Mouse (Mus musculus) ovary, postnatal 14 days (tissue): ENCODE results near the gene Arhgef12.
"Not testable (repeated sequence)": the region's sequence is repeated elsewhere in the genome, so short reads cannot be mapped to it uniquely, and the experiment has no call there.

Experiments used
- DNase-seq: peaks from one replicate; pipeline ENCODE4 v3.0.0; 2022; ENCODE audit warnings: low spot score

Gene Arhgef12

DNA sequence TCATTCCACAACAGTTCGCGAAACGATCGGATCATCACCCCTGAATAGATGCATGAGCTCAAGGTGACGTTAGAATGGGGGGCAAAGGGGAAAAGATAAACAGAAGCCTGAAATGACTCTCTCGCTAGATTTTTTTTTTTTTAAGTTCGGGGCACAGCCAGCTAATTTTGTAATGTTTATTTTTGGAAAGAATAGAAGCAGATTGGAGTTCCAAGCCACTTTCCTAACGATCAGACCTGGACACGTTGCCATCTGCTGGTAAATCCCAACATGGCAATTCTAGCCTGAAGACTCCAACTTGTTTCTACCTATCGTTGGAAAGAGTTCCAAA, at the start of gene Arhgef12:
Gene Arhgef12, minus strand, starts transcription at position 53 of the 331 bp plus-strand sequence.
- peak; percentile 42 for DNase-seq

DNA sequence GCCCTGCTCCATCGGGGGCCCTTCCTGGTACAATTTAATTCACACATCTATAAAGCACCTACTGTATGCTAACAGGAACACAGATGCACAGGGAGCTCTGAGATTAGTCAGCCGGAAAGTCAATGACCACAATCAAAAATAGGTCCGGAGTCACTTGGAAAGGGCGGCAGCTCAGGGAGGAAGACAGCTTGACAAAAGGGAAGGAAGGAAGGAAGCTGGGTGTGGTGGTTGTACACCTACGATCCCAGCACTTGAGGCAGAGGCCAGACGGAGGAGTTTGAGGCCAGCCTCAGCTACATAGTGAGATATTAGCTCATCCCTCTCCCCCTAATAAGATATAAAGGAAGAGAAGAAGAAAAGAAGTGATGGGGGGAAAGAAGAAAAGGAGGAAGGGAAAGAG, 48.9 kb upstream of the Arhgef12 start:
- no peak for DNase-seq

DNA sequence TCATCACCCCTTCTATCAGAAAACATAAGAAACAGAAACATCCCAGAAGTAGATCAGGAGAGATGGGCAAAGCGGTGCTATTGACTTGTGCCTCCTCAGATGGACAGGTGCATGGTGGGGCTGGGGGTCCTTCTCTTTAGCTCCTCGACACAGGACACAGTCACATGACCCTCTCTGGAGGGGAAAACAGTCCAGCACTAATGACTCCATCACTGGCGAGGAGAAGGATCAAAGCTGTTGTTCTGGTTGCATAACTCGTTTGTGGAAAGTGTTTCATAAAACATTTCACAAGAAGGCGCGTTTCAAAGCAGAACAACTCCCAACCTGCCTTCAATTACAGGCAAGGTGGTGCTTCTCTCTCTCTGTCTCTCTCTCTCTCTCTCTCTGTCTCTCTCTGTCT, 44.7 kb upstream of the Arhgef12 start:
- DNase-seq = no peak

DNA sequence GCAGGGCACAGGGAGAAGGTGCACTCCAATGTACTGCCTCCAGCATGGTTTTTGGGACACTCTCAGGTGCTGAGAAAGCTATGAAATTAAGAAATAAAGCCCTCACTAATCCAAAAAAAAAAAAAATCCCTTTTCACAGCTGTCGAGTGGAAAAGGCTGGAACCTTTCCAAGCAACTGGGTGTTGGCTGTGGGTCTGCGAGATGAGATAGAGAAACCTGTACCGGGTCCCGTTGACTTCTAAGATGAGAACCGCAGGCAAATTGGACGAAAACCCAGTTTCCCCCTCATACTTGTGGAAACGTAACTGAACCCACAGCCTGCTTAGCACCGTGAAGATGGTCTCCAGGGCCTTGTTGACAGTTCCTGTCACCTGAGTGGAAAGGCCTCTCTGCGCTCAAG, 43.9 kb upstream of the Arhgef12 start:
- no peak for DNase-seq

DNA sequence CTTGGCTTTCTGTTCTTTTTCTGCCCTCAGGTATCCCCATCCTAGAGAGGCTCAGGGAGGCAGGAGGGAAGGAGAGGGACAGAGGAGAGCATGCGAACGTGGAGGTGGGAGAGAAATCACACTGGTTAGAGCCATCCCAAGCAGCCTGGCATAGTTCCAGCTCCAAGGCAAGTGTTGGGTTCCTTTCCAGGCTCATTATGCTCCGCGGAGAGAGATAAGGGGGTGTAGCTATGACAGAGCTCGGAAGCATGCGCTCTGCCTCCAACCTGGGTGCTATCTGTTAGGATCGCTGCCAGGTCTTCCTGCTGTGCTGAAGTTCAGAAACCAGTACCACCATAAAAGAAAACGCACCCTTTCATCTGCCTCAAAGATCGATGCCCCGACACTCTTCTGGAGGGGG, 43.0 kb upstream of the Arhgef12 start:
- peak; percentile 13 for DNase-seq

DNA sequence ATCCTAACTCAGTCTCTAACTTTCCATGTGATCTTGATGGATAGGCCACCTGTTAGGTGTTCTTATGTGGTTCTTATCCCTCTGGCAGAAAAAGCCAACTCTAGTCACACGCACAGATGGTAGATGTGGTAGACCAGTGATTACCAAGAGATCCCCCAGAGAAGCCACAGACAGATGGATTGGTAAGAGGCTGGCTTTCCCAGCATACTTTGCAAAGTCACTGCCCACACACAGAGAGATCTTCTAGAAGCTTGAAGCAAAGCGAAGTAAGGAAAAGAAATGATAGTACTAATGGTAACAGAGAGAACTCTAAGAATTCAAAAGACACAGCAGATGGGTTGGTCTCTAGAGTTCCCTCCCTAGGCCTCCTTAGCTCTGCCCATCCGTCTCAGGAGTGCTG, 42.5 kb upstream of the Arhgef12 start:
- no peak for DNase-seq

DNA sequence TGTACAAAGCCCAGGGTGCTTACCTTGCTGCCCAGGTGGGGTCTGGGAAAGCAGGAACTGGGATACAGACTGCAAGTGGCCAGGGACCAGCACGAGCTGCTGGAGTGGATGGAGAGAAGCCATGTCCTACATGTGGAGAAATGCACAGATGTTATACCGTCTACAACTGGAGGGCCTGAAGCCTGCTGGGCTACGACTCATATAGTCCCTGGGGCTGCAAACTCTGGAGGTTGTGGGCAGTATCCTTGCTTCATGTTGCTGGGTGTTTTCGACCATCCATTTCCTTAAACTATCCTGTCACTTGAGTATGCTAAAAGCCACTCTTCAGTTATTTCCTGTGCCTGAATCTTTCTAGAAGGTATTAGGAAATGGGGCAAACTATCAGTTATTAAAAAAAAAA, 38.2 kb upstream of the Arhgef12 start:
- no peak for DNase-seq

DNA sequence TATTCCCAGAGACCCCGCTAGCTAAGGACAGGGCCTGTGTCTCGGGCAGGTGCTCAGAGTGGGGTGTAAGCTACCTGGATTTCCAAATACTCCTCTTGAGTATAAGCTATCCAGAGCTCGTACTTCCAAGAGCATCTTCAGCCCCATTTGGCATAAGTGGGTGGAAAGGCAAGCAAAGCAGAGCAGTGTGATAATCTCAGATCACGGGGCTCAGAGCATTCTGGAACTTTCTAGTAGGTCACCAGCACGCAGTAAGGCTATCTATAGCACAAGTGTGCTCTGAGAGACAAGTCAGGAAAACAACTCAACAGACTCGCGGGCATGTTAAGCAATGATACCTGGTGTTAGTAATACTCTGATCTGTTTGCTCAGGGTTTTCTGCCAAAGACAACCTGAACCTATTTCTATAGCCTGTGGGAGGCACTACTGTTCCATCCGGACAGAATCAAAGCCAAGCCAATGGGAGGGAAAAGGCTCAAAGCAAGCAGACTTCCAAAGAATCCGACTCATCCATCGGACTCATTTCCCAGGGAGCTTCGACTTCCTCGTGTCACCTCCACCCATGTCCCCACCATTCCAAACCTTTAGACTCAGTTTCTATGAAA, 37.3 kb upstream of the Arhgef12 start:
- no peak for DNase-seq

DNA sequence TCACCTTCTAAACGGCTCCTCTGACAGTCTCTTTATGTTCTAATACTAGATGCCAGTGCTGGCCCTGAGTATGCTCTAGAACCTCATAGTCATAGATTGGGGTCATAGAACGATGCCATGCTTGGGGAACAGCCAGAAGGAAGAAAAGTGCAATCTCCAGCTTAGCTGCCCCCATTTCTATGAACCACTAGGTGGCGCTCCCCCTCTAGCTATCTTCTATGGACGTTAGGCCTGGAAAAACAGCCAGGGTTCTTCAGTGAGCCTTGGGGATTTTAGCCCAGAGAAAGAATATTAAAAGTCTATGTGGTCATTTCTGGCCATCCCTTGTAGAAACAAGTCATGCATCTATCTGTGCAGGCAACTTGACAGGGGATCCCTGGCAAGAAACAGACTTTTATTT, 34.8 kb upstream of the Arhgef12 start:
- DNase-seq = peak; percentile 71

DNA sequence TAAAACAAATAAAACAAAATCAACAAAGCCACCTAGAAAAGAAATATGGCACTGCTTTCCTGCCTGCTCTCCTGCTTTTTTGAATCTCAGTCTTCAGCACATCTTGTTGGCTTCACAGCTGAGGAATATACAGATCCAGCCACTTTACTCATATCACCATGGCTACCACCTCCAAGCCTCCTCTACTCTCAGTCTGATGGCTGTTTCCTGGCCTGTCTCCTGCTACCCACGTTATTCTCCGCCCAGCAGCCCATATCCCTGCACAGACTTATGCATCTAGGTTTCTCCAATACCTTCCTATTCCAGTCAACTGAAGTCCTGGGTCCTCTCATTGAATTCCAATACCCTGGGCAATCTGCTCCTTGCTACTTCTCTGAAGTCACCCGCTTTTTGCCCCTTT, 26.5 kb upstream of the Arhgef12 start:
- no peak for DNase-seq

DNA sequence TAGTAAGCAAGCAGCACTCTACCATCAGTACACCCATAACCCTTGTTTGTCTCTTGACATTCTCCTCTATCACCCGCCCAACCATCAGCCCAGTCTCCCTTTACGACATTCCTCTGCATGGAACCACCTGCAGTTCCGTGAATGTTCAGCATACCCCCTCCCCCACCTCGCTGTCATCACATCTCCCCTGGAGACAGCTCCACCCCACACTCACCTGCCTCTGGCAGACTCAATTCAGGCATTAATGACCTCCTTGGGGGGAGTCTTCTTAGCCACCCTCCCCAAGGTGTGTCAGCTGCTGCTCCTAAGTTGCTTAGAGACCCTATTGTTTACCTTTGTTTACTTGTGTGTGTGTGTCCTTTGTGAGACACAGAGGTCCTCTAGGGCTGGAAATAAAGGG, 25.3 kb upstream of the Arhgef12 start:
- no peak for DNase-seq

DNA sequence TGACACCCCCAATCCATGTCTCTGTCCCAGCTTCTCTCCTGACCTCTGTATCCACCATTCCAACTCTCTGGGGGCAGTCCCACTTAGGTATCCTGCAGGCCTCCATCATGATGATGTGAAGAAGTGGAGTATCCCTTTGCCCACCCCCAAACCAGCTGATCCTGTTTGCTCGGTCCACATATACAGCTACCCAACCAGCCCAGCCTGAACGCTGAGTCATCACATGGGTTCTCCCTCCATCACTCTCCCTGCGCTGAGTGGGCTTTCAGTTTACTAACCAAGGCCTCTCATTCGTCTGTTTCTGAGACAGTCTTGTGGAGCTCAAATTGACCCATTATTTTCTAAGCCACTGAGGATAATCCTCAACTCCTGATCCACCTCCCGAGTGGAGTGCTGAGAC, 24.9 kb upstream of the Arhgef12 start:
- no peak for DNase-seq

DNA sequence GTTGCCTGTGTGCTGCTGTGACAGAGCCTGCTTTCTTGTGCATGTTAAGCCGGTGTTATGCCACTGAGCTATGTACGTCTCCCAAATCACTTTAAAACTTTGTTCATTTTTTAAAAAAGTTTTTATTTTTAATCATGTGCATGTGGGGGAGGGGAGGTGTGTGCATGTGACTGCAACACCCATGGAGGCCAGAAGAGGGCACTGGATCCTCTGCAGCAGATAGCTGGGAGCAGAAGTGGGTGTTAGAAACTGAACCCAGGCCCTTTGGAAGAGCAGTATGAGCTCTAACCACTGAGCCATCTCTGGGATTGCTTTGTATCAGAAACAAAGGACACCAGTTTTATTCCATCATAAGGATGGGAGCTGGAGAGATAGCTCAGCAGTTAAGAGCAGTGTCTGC, 23.6 kb upstream of the Arhgef12 start:
- DNase-seq = no peak

DNA sequence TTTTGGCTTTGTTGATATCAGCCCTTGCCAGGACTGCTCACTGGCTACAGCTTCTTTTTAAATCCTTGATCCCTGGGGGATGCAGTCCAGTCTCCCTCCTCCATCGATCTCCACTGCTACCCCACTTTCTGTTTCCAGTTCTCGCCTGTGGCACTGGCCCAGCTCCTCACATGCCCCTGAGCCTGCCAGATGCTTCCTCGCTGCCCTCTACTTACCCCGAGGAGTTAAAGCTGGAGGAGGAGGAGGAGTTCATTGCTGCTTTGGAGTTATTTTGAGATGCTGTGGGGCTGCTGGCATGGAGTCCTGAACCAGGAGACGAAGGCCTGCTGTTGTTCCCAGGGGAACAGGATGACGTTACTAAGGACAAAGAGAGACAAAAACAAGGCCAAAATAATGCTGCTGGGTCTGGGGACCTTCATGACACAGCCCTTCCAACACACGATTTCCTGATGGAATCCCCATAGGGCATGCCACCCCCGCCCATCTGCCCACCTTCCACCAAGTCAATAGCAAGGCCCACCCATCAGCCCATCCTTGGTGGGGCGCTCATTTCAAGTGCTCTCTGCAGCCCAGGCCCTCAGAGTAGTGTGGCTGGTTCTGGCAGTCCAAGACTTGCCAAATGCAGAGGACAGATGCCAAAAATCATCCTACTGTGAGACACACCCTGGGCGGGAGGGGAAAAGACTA, 20.2 kb upstream of the Arhgef12 start:
- DNase-seq = peak; percentile 42

DNA sequence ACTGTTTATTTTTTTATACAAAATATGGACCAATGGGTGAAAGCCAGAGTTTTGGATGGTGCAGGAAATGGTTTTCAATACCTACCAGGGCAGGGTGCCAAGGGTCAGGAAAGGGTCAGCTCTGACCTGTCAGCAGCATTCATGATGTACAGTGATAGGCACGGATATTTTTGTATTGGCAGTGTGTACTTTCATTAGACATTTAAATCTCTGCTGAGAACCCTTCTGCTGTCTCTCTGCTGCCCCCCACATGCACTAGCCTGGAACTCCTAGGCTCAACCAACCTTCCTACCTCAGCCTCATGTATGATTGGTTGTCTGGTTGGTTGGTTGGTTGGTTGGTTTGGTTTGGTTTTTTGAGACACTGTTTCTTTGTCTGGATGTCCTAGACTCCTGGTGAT, 15.3 kb upstream of the Arhgef12 start:
- no peak for DNase-seq

DNA sequence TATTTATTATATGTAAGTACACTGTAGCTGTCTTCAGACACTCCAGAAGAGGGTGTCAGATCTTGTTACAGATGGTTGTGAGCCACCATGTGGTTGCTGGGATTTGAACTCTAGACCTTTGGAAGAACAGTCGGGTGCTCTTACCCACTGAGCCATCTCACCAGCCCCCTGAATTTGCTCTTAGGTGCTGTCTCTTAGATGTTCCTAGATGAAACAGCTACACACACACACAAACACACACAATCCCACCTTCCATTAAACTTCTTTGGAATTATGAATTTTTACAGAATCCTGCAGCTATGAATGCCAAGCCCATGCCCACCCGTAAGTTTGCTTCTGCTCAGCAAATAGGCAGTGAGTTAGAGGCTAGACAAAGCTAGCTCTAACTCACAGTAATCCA, 14.9 kb upstream of the Arhgef12 start:
- not testable (repeated sequence) for DNase-seq

DNA sequence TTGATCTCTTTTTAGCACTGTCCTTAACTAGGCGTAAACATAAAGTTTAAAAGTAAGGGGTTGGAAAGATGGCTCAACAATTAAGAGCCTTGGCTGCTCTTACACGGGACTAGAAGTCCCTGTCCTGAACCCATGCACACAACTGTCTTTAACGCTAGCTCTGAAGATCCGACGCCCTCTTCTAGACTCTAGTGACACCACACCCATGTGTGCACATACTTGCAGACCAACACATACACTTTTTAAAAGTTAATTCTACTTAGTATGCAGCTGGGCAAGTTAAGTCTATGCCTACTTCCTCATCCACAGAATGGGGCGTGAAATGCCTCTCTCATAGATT, 9.9 kb upstream of the Arhgef12 start:
- DNase-seq = no peak

DNA sequence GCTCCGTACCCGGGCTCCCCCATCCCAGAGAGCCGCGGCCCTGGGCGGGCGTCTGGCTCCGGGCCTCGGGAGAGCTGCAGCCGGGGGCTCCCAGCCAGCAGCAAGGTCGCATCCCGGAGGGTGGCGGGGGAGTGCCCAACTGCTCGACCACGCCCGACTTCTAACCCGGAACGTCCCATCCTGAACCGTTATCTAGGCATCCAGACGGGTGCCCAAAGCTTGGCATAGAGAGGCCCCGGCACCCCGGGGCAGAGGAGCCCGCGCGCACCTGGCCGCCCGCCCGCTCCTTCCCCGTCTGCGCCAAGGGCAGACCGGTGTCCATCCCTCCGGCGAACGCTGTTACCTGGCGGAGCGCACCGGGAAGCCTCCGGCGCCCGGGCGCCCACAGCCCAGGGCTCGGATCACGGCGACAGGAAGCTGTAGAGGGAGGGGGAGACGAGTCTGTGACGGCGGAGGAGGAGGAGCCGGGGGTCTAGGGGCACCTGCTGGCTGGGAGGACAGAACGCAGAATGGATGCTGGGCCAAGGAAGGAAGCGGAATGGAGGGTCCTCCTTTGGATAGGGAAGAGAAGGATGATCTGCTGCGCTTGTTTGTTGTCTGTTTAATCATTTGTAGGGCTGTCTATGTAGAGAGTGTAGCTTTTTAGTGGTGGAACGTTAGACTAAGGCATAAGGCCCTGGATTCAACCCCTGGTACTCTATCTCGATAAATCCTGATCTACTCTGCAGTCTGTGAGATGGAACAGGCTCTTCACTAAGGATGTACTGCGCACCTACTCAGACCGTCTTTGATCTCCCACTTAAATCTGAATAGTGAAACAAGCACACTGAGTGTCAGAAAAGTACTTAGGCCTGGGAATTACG, 9.3 kb upstream of the Arhgef12 start, which contains the start of gene Tmem136:
Gene Tmem136, minus strand, starts transcription at position 437 of the 863 bp plus-strand sequence.
- peak; percentile 47 for DNase-seq

DNA sequence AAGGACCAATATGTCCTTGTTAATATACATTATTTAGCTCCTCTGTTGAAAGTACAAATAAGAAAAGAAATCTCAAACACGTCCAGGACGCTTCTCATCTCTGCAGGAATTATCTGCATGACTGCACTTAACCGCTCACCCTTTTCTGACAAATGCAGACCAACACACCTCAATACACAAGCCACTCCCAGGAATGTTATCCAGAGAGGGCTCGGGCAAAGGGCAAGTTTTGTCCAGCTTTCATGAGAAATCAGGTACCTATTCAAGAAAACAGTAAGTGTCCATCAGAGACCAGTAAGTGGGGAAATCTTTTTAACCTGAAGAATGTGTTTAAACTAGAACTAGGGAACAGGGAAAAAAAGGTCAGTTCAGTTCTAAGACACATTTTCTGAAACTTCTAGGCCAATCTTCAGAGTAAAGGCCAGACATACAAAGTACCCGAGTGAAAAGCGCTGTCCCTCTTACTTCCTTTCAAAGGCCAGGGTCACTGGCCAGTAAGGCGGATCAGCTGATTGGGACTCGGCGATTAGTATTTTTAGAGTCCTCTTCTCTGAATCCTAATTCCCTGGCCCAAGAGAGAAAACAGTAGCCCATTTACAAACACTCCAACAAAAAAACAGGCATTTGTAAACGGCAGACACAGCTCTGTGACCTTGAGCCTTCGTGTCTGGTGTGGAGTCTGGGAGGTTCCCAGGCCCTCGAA, 8.5 kb upstream of the Arhgef12 start:
- DNase-seq = no peak

DNA sequence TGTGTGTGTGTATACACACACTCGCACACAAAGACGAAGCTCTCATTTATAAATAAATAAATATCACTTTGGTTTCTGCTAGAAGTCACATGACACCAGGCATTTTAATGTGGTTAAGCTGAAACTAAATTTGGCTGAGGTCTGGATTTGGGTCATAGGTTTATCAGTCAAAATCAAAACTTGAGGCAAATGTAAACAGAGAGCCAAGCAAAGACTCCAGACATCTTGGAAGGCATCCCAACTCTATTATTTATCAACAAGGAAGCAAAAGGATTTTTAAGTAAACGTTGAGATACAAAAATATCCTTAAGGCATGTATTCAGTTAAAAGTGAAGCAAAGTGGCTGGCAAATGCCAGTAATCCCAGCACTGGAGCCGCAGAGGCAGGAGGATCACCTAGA, 7.8 kb upstream of the Arhgef12 start:
- DNase-seq = no peak

DNA sequence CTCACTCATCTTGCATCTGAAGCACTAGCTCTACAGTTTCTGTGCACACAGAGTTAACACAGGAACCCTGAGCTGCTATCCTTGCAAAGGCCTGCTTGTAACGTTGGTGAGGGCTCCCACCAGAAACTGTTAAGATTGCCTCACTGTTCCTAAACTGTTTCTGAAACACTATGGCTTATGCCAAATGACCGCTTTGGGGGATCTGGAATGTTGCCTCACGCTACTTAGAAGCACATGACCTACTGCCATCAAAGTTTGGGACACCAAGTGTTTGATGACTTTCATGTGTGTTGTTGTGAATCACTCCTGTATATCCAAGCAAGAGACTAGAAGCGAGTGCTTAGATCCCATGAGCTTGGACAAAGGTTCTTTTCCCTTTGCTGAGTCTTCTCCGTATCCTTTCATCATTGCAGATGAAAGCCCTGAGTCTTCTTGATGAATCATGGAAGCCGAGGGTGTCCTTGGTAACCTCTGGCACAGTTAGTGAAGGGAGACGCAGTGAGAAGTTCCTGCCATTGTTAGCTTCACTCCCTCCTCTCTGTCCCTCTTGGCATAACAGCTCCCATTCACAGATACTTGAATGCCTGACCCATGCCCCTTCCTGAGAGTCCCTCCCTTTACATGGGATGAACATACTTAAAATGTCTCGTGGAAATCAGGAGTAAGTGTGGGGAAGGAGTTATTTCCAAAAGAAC, 3.4 kb upstream of the Arhgef12 start:
- DNase-seq = no peak

DNA sequence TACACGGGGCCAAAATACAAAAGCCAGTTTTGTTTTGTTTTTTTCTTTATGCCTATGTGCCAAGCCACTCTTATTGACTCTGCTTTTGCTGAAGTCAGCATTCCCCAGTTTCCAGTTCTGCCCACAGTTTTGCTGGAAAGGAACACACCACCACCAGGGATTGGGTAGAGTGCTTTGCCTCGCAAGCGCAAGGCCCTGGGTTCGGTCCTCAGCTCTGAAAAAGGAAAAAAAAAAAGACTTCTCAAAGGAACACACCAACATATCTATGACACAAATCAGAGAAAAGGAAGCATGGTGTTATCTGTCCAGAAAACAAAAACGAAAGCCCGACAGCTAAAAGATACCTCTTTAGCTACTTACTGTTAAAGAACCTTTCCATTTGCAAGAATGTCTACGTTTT, 2.1 kb upstream of the Arhgef12 start:
- DNase-seq = no peak
